Mouse (Mus musculus) heart, adult 2 months (tissue): ENCODE measurements at regions not wholly inside any gene's neighbourhood (a gene's known extent, or its start where the extent isn't known, plus 50 kb on each side); places are given as distances from the start of the nearest gene placed in this dataset.

ENCODE experiments used
- CTCF ChIP-seq: fragments of 200-600 bp; IDR thresholded peaks from 2 replicates; pipeline ENCODE4 v1.8.1; 2022; ENCODE audit warnings: antibody characterized with exemption, mild to moderate bottlenecking, moderate library complexity
- EP300 ChIP-seq: fragments of 200-500 bp; IDR thresholded peaks from 2 replicates; pipeline ENCODE4 v1.6.1; 2011; ENCODE audit warnings: low read depth, low read length, control low read depth; ENCODE audit not compliant: insufficient read depth
- POLR2A ChIP-seq: fragments of 200-500 bp; IDR thresholded peaks from 2 replicates; pipeline ENCODE4 v1.6.1; 2011; ENCODE audit warnings: mild to moderate bottlenecking, low read depth, low read length, control low read depth; ENCODE audit not compliant: insufficient read depth

DNA sequence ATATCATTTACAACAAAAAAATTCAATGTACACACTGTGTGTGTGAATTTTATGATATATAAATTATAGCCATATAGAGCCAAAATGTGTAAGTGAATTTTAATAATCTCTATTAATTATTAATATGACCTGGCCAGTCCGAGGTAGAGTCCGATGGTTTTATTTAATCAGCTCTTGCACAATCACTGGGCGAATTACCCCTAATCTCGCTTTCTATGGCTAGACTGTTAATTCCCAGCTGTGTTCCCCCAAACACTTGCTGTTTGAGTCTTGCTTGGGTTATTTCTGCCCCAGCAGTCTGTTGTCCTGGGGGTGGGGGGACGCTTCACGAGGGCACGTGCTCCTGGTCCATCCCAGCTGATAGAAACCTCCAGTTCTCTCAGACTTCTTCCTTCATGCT is 287.5 kb downstream of the Klf5 start:
- TF ChIP-seq POLR2A (no peak), CTCF (no peak), EP300 (no peak)
